Mouse (Mus musculus): Measurements from ENCODE around the gene Xlr4b.
"Not testable (repeated sequence)": the region's sequence is repeated elsewhere in the genome, so short reads cannot be mapped to it uniquely, and the experiment has no call there.

- TF ChIP-seq CTCF (conservative IDR thresholded peaks at IDR 0.05; ENCODE audit: low read length); NANOG (IDR thresholded peaks at IDR 0.05; ENCODE audit: borderline replicate concordance, low read length); POU5F1 (IDR thresholded peaks at IDR 0.05; ENCODE audit: borderline replicate concordance, low read length): not testable (repeated sequence)
Measured at GRCm38 (mm10) chrX:73262428-73262827, 48.3 kb downstream of the Xlr4b start.

Measured in E14TG2a.4 (cell line).